Mouse (Mus musculus) embryonic facial prominence, embryonic 12.5 days (tissue): Measurements from ENCODE around the gene Hip1. TPM values are rescaled to one million over a fixed set of nuclear protein-coding genes. Genes with fewer than 3 reads are reported as not detected.

Experiments used
- ATAC-seq: fragments of 200-750 bp; cut with Nextera tagmentation; 2 replicates; pipeline ENCODE4 v1.8.0; 2017; ENCODE audit not compliant: insufficient number of reproducible peaks, insufficient read depth, low FRiP score, low TSS enrichment
- H3K27ac ChIP-seq: fragments of 300-500 bp; sonication (generic); 2 replicates; pipeline ENCODE4 v1.5.1; 2016; ENCODE audit warnings: mild to moderate bottlenecking
- H3K27me3 ChIP-seq: fragments of 300-500 bp; sonication (generic); 2 replicates; pipeline ENCODE4 v1.6.1; 2016; ENCODE audit warnings: mild to moderate bottlenecking, moderate library complexity
- H3K36me3 ChIP-seq: fragments of 300-500 bp; sonication (generic); 2 replicates; pipeline ENCODE4 v1.6.1; 2016; ENCODE audit warnings: mild to moderate bottlenecking
- H3K4me1 ChIP-seq: fragments of 300-500 bp; sonication (generic); 2 replicates; pipeline ENCODE4 v1.6.1; 2016
- H3K4me2 ChIP-seq: fragments of 300-500 bp; sonication (generic); replicated peaks from 2 replicates; pipeline ENCODE4 v1.6.1; 2016; ENCODE audit warnings: mild to moderate bottlenecking, moderate library complexity
- H3K4me3 ChIP-seq: fragments of 300-500 bp; sonication (generic); 2 replicates; pipeline ENCODE4 v1.5.1; 2016; ENCODE audit warnings: mild to moderate bottlenecking
- H3K9ac ChIP-seq: fragments of 300-500 bp; sonication (generic); 2 replicates; pipeline ENCODE4 v1.6.1; 2016; ENCODE audit warnings: mild to moderate bottlenecking, moderate library complexity
- H3K9me3 ChIP-seq: fragments of 300-500 bp; sonication (generic); 2 replicates; pipeline ENCODE4 v1.6.1; 2016; ENCODE audit warnings: mild to moderate bottlenecking, moderate library complexity
- WGBS: fragments of 180-500 bp; shearing (Covaris S2); methylation state at CpG from one replicate; pipeline ENCODE4 v1.1.7; 2016; 5-methylcytosine and 5-hydroxymethylcytosine counted together
- polyA plus RNA-seq: library from polyadenylated mRNA; unstranded; fragments of >200 nt; fragmentation: Nextera tagmentation; extraction: Ambion mirVana; gene quantifications from 2 replicates; pipeline ENCODE4 v1.2.1, GENCODE M21; 2016

The Hip1 gene
- polyA plus RNA-seq, 1 experiment from 2014 or later: 57.9 TPM

DNA sequence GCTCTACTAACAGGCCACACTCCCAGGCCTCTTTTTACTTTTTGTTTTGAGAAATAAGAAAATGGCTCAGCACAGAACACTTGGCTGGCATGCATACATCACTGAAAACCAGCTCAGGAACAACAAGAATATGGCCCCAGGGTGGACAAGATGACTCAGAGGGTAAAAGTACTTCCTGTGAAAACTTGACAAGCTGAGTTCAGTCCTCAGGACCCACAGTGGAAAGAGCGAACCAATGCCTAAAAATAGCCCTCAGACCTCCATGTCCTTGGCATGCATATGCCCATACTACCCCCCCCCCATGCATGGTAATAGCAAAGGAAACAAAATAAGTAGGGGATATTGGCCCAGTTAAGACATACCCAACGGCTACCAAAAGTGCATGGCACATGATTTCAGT lies 15.0 kb downstream of the Hip1 start:
- 75% methylated on average over 2 of the region's 2 CpGs for WGBS
- no peak for ATAC-seq
- H3K27me3 ChIP-seq: no peaks in the 10 kb centered on the region
- 0 out of 2 replicates have a peak, but pooled peaks cover 3% of the 10 kb centered on the region for H3K36me3 ChIP-seq
- no peaks in the 10 kb centered on the region for H3K4me1 ChIP-seq
- H3K9ac ChIP-seq: no peak overlapping the region
- no peak overlapping the region for H3K4me2 ChIP-seq
- H3K9me3 ChIP-seq: no peaks in the 10 kb centered on the region
- H3K4me3 ChIP-seq: no peak overlapping the region
- no peak overlapping the region for H3K27ac ChIP-seq

- Histone ChIP-seq H3K4me2 (no peak overlapping the region), H3K27me3 (no peaks in the 10 kb centered on the region), H3K9me3 (no peaks in the 10 kb centered on the region), H3K36me3 (0 out of 2 replicates have a peak, but pooled peaks cover 3% of the 10 kb centered on the region), H3K4me3 (no peak overlapping the region), H3K27ac (no peak overlapping the region), H3K4me1 (no peaks in the 10 kb centered on the region), H3K9ac (no peak overlapping the region)
- no peak for ATAC-seq
- 75% methylated on average over 3 of the region's 3 CpGs for WGBS
Observed at GRCm38 (mm10) chr5:135529310-135529709, 15.6 kb downstream of the Hip1 start.

GRCm38 (mm10) chr5:135527986-135528385 lies 16.9 kb downstream of the Hip1 start:
- H3K4me3 ChIP-seq: no peak overlapping the region
- no peak overlapping the region for H3K4me2 ChIP-seq
- no peak for ATAC-seq
- no peaks in the 10 kb centered on the region for H3K9me3 ChIP-seq
- H3K27ac ChIP-seq: no peak overlapping the region
- H3K9ac ChIP-seq: no peak overlapping the region
- WGBS: 60% methylated on average over 7 of the region's 7 CpGs
- 0 out of 2 replicates have a peak, but pooled peaks cover 3% of the 10 kb centered on the region for H3K36me3 ChIP-seq
- H3K4me1 ChIP-seq: no peaks in the 10 kb centered on the region
- no peaks in the 10 kb centered on the region for H3K27me3 ChIP-seq

DNA sequence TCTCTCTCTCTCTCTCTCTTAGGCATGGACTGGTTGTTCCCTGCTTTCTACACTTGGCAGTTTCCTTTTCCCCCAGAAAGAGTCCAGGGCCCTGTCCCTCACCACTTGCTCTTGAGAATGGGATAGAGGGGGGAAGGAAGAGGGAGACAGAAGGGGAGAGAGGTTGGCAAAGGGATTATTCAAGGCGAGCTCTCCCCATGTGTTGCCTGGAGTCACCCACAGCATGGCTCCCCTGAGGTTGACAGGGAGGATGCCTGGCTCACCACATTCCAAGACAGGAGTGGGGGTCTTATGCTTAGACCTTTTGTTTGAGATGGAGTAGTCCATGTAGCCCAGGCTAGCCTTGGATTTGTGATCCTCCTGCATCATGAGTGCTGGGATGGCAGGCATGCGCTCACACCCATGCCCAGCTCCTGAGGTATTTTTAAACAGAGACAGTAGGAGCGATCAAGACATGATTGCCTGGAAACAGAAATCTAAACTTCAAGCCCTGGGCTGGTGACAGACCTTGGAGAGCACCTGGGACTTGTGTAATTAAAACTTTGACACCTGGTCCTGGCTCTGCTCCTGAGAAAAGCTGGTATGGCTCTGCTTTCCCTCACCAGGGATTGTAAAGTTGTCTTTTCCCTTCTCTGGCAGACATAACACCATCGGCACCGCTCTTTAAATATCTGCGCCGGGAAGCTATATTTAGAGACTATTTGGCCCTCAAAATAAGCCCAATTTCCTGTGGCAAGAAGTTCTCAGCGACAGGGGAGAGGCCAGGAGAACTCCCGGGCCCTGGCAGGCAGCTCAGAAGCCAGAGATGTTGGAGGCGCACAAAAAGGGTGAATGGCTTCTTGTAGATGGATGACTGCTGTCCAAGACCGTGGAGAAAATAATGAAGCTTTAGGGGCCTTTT lies 20.0 kb downstream of the Hip1 start:
- Histone ChIP-seq H3K27me3 (no peaks in the 10 kb centered on the region), H3K4me3 (no peak overlapping the region), H3K36me3 (0 out of 2 replicates have a peak, but pooled peaks cover 3% of the 10 kb centered on the region), H3K27ac (no peak overlapping the region), H3K4me1 (no peaks in the 10 kb centered on the region), H3K4me2 (no peak overlapping the region), H3K9ac (no peak overlapping the region), H3K9me3 (no peaks in the 10 kb centered on the region)
- 62% methylated on average over 11 of the region's 11 CpGs for WGBS
- no peak for ATAC-seq

DNA sequence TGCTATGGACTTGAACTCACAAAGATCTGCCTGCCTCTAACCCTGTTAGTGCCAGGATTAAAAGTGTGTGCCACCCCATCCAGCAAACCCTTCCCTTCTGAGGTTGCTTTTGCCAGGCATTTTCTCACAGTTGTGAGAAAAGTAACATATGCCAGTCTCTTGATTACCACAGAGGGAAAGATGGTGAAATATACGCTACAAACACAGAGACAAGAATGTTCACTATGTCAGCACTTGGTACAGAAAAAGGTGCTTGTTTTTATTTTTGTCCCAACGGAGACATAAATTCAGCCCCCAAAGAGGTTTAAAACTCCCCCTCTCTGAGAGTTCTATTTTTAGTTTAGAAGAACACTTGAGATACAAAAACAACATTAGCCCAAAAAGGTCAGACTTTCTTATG lies 20.8 kb downstream of the Hip1 start:
- 90% methylated on average over 2 of the region's 2 CpGs for WGBS
- no peak for ATAC-seq

DNA sequence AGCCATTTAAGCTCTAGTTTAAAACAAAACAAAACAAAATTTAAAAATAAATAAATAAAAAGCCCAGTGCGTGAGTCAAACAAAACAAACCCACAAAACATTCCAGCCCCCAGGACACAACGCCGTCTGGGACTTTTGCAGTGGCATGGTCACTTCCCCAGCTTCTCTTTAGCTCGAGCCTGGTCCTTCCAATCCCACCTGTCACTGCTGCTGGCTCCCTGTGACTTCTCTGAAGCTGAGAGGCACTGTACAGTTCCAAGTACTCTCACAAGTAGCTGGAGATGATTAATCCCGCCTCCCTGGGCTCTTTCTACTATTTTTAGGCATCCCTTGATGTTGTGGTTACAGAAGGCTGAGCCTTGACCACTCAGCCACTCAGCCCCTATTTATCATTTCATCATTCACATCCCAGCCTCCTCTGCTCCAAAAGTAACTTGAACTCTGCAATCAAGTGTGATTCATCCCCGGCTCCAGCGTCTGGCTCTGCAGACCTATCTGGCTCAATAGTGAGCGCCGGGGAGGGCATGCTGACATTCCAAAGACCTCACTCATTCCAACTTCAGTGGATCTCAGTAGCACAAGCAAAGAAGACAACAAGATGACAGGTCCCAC lies 22.7 kb downstream of the Hip1 start:
- no peak for ATAC-seq
- WGBS: 65% methylated on average over 9 of the region's 9 CpGs

More for the DNA sequence above, 20.8 kb downstream of the Hip1 start:
- Histone ChIP-seq H3K9me3 (no peaks in the 10 kb centered on the region), H3K4me2 (no peak overlapping the region), H3K27ac (no peak overlapping the region), H3K9ac (no peak overlapping the region), H3K4me1 (no peaks in the 10 kb centered on the region), H3K27me3 (no peaks in the 10 kb centered on the region), H3K36me3 (0 out of 2 replicates have a peak, but pooled peaks cover 3% of the 10 kb centered on the region), H3K4me3 (no peak overlapping the region)

DNA sequence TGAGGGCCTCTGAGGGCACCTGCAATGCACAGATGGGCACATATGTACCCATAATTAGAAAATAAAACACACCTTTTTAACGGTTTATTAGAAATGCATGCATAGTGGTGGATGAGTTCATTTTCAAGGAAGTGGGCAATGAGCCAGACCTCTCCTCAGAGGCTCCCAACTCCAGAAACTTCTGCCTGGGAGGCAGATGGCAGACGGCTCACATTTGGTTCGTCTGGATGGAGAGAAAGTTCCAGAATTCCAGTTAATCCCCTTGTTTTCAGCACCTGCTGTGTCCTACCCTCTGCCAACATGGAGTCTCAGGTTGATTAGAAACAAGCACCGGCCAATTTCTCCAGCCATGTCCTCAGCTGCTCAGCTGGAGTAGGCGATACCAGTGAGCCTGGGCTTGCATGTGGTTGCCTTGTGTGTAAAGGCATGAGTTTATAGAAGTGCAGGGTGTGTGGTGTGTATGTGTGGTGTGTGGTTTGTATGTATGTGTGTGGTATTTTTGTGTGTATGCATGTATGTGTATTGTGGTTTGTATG lies 27.5 kb downstream of the Hip1 start:
- Histone ChIP-seq H3K36me3 (peaks cover 22% of the 10 kb centered on the region), H3K9ac (no peak overlapping the region), H3K4me1 (no peaks in the 10 kb centered on the region), H3K27me3 (no peaks in the 10 kb centered on the region), H3K9me3 (peaks cover 15% of the 10 kb centered on the region; the same call in 1 of the 2 replicates), H3K4me2 (no peak overlapping the region), H3K4me3 (no peak overlapping the region), H3K27ac (no peak overlapping the region)
- WGBS: 85% methylated on average over 5 of the region's 5 CpGs
- ATAC-seq: no peak

More for the DNA sequence above, 22.7 kb downstream of the Hip1 start:
- Histone ChIP-seq H3K4me2 (no peak overlapping the region), H3K27ac (no peak overlapping the region), H3K9ac (no peak overlapping the region), H3K4me3 (no peak overlapping the region), H3K36me3 (0 out of 2 replicates have a peak, but pooled peaks cover 4% of the 10 kb centered on the region), H3K9me3 (no peaks in the 10 kb centered on the region), H3K27me3 (no peaks in the 10 kb centered on the region), H3K4me1 (no peaks in the 10 kb centered on the region)

DNA sequence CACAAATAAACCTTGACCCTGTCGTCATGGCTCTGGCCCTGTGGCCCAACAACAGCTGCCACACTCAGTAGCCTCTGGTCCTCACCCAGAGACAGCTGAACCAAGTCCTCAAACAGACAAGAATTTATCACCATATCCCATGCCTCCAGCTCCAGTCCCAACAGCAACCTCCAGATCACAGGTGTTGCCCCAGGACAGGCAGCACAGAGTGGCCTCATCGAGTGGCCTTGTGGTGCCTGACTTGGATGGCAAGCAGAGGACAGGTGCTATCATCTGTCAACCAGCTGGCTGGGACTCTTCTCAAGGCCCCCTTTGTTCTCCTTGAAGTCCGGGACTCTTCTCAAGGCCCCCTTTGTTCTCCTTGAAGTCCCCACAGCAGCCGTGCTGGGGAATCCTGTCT lies 31.8 kb downstream of the Hip1 start:
- H3K4me1 ChIP-seq: no peaks in the 10 kb centered on the region
- peaks cover 15% of the 10 kb centered on the region; the same call in 1 of the 2 replicates for H3K9me3 ChIP-seq
- no peak for ATAC-seq
- no peak overlapping the region for H3K9ac ChIP-seq
- H3K27me3 ChIP-seq: no peaks in the 10 kb centered on the region
- H3K4me2 ChIP-seq: no peak overlapping the region
- no peak overlapping the region for H3K4me3 ChIP-seq
- 24% methylated on average over 4 of the region's 4 CpGs for WGBS
- peaks cover 19% of the 10 kb centered on the region for H3K36me3 ChIP-seq
- no peak overlapping the region for H3K27ac ChIP-seq

DNA sequence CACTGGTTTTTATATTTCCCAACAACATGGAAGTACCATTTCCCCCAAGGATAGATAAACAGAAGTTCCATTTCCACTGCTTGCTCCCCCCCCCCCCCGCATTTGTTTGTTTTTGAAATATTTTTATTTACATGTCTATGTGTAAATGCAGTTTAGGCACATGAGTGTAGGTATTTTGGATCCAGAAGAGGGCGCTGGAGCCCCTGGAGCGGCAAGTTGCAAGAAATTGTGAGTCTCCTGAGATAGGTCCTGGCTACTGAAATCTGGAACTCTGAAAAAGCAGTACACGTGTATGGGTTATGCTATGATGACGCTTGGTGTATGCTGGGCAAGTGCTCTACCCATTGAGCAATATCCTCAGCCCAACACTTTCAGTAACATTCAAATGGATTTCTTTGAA lies 33.8 kb downstream of the Hip1 start:
- H3K9me3 ChIP-seq: peaks cover 10% of the 10 kb centered on the region; the same call in 1 of the 2 replicates
- H3K27ac ChIP-seq: no peak overlapping the region
- H3K27me3 ChIP-seq: no peaks in the 10 kb centered on the region
- H3K9ac ChIP-seq: no peak overlapping the region
- H3K4me3 ChIP-seq: no peak overlapping the region
- 67% methylated on average over 5 of the region's 5 CpGs for WGBS
- H3K4me2 ChIP-seq: no peak overlapping the region
- ATAC-seq: no peak
- peaks cover 5% of the 10 kb centered on the region; the same call in 1 of the 2 replicates for H3K4me1 ChIP-seq
- peaks cover 8% of the 10 kb centered on the region for H3K36me3 ChIP-seq

GRCm38 (mm10) chr5:135508284-135508683 lies 36.6 kb downstream of the Hip1 start:
- Histone ChIP-seq H3K4me1 (peaks cover 5% of the 10 kb centered on the region; the same call in 1 of the 2 replicates), H3K4me3 (no peak overlapping the region), H3K9me3 (no peaks in the 10 kb centered on the region), H3K27me3 (no peaks in the 10 kb centered on the region), H3K36me3 (no peaks in the 10 kb centered on the region), H3K4me2 (no peak overlapping the region), H3K9ac (no peak overlapping the region), H3K27ac (no peak overlapping the region)
- WGBS: 84% methylated on average over 3 of the region's 3 CpGs
- no peak for ATAC-seq

DNA sequence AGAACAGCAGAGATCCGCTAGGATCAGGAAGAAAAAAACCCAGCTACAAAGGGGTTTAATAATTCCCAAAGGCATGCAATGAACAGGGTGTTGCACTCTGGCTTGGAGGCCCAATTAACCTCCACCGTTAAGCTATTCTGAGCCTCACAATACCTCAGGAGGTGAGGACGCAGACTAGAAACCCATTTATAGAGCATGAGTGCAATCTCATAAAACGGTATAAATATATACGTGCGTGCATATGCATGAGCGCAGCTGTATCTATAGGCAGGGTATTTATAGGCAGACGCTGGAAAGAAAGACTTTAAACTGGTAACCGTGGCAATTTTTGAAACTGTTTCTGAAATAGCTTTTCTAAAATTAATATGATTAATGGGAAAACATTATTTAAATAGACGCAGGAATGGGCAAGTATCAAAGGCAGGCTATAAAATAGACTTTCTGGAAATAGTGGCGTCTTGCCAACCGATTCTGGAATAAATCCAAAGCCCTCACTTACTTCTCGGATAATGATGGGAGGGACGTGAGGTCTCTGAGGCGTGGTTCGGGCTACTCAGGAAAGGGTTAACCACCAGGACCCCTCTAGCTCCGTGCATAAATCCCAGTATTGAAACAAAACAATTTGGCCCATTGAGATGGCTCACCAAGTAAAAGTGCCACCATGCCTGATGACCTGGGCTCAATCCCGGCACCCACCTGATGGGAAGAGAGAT lies 37.2 kb downstream of the Hip1 start:
- ATAC-seq: no peak
- peaks cover 5% of the 10 kb centered on the region; the same call in 1 of the 2 replicates for H3K4me1 ChIP-seq
- no peaks in the 10 kb centered on the region for H3K9me3 ChIP-seq
- no peak overlapping the region for H3K4me2 ChIP-seq
- H3K27me3 ChIP-seq: no peaks in the 10 kb centered on the region
- no peak overlapping the region for H3K9ac ChIP-seq
- H3K27ac ChIP-seq: no peak overlapping the region
- 76% methylated on average over 18 of the region's 18 CpGs for WGBS
- no peaks in the 10 kb centered on the region for H3K36me3 ChIP-seq
- H3K4me3 ChIP-seq: no peak overlapping the region
